Mouse (Mus musculus): ENCODE measurements around the gene Krtap16-3.

Gene Krtap16-3

GRCm38 (mm10) chr16:88962773-88963172 is at the start of gene Krtap16-3:
Gene Krtap16-3, minus strand, starts transcription at chr16:88962873.
- no peak for DNase-seq (ENCODE audit: low spot score)

DNA sequence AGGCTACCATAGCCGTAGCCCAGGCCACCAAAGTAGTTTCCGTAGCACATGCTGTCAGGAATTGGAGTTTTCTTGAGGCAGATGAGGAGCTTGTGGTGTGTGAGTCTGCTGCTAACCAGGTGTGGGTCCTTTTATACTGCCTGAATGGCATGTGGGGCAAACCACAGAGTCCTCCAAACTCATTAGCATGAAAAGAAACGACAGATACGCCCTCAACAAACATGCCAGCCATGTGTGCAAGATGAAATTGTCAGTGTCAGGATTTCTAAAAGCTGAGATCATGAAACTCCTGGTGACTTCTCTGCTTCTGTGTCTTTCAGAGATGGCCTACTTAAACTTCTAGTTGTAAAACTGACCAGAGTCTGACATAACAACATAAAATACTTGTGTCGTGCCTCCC is 48.0 kb upstream of the Krtap16-3 start, which contains the start of gene Krtap22-2:
Gene Krtap22-2, minus strand, starts transcription at position 101 of the 400 bp plus-strand sequence.
- DNase-seq (ENCODE audit: low spot score): no peak

GRCm38 (mm10) chr16:88941106-88941505 is 21.6 kb downstream of the Krtap16-3 start:
- DNase-seq (ENCODE audit: low spot score): no peak

GRCm38 (mm10) chr16:88938252-88938651 is 24.4 kb downstream of the Krtap16-3 start:
- DNase-seq (ENCODE audit: low spot score): no peak

GRCm38 (mm10) chr16:88932165-88932564 is 30.5 kb downstream of the Krtap16-3 start, which contains the start of gene Krtap19-9b:
Gene Krtap19-9b, minus strand, starts transcription at chr16:88932265.
- no peak for DNase-seq (ENCODE audit: low spot score)

All from urinary bladder, postnatal 10 days (tissue).